Mouse (Mus musculus) limb, embryonic 13.5 days (tissue): Measurements from ENCODE around the gene Klhdc9. TPM values are rescaled to one million over a fixed set of nuclear protein-coding genes. Genes with fewer than 3 reads are reported as not detected.

Experiments
- ATAC-seq: fragments of 200-750 bp; cut with Nextera tagmentation; 2 replicates; pipeline ENCODE4 v1.8.0; 2017; ENCODE audit warnings: low read depth, moderate number of reproducible peaks, moderate TSS enrichment; ENCODE audit not compliant: low FRiP score
- H3K27ac ChIP-seq: fragments of 300-500 bp; sonication (generic); 2 replicates; pipeline ENCODE4 v1.5.1; 2015; ENCODE audit warnings: inconsistent platforms, mild to moderate bottlenecking, moderate library complexity
- H3K27me3 ChIP-seq: fragments of 300-500 bp; sonication (generic); 2 replicates; pipeline ENCODE4 v1.6.1; 2015; ENCODE audit warnings: mild to moderate bottlenecking, inconsistent platforms
- H3K36me3 ChIP-seq: fragments of 300-500 bp; sonication (generic); 2 replicates; pipeline ENCODE4 v1.6.1; 2015; ENCODE audit warnings: inconsistent platforms, mild to moderate bottlenecking, moderate library complexity
- H3K4me1 ChIP-seq: fragments of 300-500 bp; sonication (generic); 2 replicates; pipeline ENCODE4 v1.6.1; 2015; ENCODE audit warnings: inconsistent platforms
- H3K4me2 ChIP-seq: fragments of 300-500 bp; sonication (generic); replicated peaks from 2 replicates; pipeline ENCODE4 v1.6.1; 2015; ENCODE audit warnings: inconsistent platforms, mild to moderate bottlenecking, moderate library complexity
- H3K4me3 ChIP-seq: fragments of 300-500 bp; sonication (generic); 2 replicates; pipeline ENCODE4 v1.5.1; 2015; ENCODE audit warnings: moderate library complexity, mild to moderate bottlenecking, inconsistent platforms
- H3K9ac ChIP-seq: fragments of 300-500 bp; sonication (generic); 2 replicates; pipeline ENCODE4 v1.6.1; 2015; ENCODE audit warnings: mild to moderate bottlenecking, inconsistent platforms
- H3K9me3 ChIP-seq: fragments of 300-500 bp; sonication (generic); 2 replicates; pipeline ENCODE4 v1.6.1; 2016; ENCODE audit warnings: inconsistent platforms
- WGBS: fragments of 180-500 bp; shearing (Covaris S2); methylation state at CpG from one replicate; pipeline ENCODE4 v1.1.7; 2015; 5-methylcytosine and 5-hydroxymethylcytosine counted together
- polyA plus RNA-seq: library from polyadenylated mRNA; unstranded; fragments of >200 nt; fragmentation: Nextera tagmentation; extraction: Ambion mirVana; gene quantifications from 2 replicates; pipeline ENCODE4 v1.2.1, GENCODE M21; 2015

Gene Klhdc9
- 2.2 and 2.3 TPM in 2 replicates for polyA plus RNA-seq

GRCm38 (mm10) chr1:171360656-171361055, at the start of gene Klhdc9:
Klhdc9 (minus strand) TSS chr1:171360798.
- peak within 1 kb of the TSS; percentile 74 for H3K27ac ChIP-seq
- peaks cover 5% of the 10 kb centered on the region; the same call in 1 of the 2 replicates for H3K27me3 ChIP-seq
- peak; percentile 94 for ATAC-seq
- H3K4me3 ChIP-seq, result peak within 1 kb of the TSS; percentile 56
- peak within 1 kb of the TSS; percentile 84 for H3K4me2 ChIP-seq
- peak within 1 kb of the TSS; percentile 78 for H3K9ac ChIP-seq
- under 1% methylated on average over 21 of the region's 21 CpGs for WGBS
- H3K36me3 ChIP-seq, result peaks cover 34% of the 10 kb centered on the region
- peaks cover 7% of the 10 kb centered on the region for H3K9me3 ChIP-seq
- H3K4me1 ChIP-seq, result peaks cover 22% of the 10 kb centered on the region

DNA sequence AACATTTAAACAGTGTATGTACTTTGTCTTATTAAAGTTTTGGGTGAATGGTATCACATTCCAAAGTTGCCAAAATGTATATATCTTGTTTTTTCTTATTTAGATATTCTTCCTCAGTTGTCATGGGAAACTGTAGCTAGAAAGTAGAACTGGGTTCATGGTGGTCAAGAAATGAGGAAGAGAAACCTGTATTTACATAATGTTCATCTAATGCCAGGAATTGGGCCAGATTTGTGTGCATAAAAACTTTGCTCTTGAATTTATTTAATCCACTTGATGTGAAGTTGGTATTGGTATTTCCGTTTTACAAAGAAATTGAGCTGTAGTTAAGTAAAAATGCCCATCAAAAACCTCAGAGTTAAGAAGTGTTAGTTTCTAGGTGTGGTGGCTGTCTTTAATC, 49.6 kb upstream of the Klhdc9 start:
- WGBS, result 90% methylated on average over 1 of the region's 1 CpGs
- H3K4me2 ChIP-seq, result no peak overlapping the region
- no peak for ATAC-seq
- H3K4me3 ChIP-seq, result no peak overlapping the region
- H3K36me3 ChIP-seq, result peaks cover 2% of the 10 kb centered on the region
- H3K4me1 ChIP-seq, result peaks cover 14% of the 10 kb centered on the region
- H3K9ac ChIP-seq, result no peak overlapping the region
- H3K9me3 ChIP-seq, result no peaks in the 10 kb centered on the region
- no peak overlapping the region for H3K27ac ChIP-seq
- H3K27me3 ChIP-seq, result peaks cover 15% of the 10 kb centered on the region; the same call in 1 of the 2 replicates

DNA sequence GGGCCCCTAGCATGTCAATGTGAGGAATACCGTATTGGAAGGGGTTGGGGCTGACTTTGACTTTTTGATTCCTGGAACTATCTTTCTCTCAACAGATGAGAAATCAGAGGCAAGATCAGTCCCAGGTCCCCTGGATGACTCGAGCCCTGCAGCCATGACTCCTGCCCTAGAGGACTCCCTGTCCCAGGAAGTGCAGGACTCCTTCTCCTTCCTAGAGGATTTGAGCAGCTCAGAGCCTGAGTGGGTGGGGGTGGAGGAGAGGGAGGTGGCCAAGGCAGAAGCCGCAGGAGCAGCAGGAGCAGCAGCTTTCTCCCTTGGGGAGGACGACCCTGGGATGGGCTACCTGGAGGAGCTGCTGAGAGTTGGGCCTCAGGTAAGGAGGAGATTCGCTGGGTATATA, 46.7 kb upstream of the Klhdc9 start:
- 80% methylated on average over 4 of the region's 5 CpGs for WGBS
- Histone ChIP-seq H3K9ac (no peak overlapping the region), H3K36me3 (no peaks in the 10 kb centered on the region), H3K4me3 (no peak overlapping the region), H3K27me3 (peaks cover 15% of the 10 kb centered on the region; the same call in 1 of the 2 replicates), H3K27ac (no peak overlapping the region), H3K4me1 (no peaks in the 10 kb centered on the region), H3K4me2 (no peak overlapping the region), H3K9me3 (no peaks in the 10 kb centered on the region)
- no peak for ATAC-seq

DNA sequence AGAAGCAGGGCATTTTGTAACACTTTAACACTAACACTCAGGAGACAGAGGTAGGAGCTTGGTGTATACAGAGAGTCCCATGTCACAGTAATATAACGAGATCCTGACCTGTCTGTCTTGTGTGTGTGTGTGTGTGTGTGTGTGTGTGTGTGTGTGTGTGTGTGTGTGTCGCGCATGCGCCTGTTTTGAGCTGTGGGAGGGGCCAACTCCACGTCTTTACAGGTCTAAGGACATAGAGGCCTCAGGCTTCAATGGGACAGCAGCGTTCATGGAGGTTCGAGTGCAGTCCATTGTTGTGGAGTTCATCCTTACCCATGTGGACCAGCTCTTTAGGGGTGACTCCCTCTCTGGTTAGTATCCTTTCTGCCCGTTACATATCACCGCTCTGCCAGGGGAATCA, 42.4 kb upstream of the Klhdc9 start:
- WGBS, result 72% methylated on average over 9 of the region's 9 CpGs
- no peaks in the 10 kb centered on the region for H3K36me3 ChIP-seq
- no peak overlapping the region for H3K27ac ChIP-seq

DNA sequence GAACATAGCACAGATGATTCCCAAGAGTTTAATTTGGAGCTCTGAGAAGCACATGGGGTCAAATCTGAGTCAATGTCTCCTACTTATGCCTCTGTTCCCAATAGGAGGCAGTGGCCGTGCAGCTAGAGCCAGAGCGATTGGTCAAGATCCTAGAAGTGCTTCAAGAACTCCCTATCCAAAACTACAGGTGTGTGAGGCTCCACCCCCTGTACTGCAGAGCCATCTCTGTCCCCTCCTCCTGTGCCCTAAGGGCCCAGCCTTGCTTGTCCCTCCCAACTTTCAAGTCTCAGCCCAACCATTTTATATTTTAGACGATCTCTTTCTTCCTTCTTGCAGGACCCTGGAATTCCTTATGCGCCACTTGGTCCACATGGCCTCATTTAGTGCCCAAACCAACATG, 41.2 kb upstream of the Klhdc9 start:
- no peak overlapping the region for H3K4me2 ChIP-seq
- ATAC-seq, result no peak
- no peaks in the 10 kb centered on the region for H3K36me3 ChIP-seq
- no peaks in the 10 kb centered on the region for H3K27me3 ChIP-seq
- H3K4me3 ChIP-seq, result no peak overlapping the region
- no peaks in the 10 kb centered on the region for H3K9me3 ChIP-seq
- WGBS, result 69% methylated on average over 4 of the region's 4 CpGs
- no peaks in the 10 kb centered on the region for H3K4me1 ChIP-seq
- H3K27ac ChIP-seq, result no peak overlapping the region
- no peak overlapping the region for H3K9ac ChIP-seq

More for the DNA sequence above, 42.4 kb upstream of the Klhdc9 start:
- Histone ChIP-seq H3K4me3 (no peak overlapping the region), H3K4me1 (no peaks in the 10 kb centered on the region), H3K9ac (no peak overlapping the region), H3K4me2 (no peak overlapping the region), H3K9me3 (no peaks in the 10 kb centered on the region), H3K27me3 (peaks cover 4% of the 10 kb centered on the region; the same call in 1 of the 2 replicates)
- ATAC-seq, result no peak

DNA sequence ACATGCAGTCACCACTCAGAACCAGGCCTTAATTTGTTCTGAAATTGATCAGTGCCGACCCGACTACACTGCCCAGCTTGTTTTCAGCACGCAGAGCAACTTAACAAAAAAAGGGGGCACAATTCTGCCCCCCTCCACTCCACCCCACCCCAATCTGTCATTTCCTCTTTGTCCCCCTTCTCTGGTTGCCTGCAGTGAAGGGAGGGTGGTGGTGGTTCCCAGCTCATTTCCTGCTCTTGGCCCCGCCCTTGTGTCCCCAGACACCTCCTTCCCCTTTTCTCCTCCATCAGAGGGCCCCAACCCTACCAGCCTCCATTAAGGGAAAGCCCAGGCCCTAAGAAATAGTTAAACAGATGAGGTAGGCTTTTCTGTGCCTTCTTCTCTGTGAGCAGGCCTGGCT, 29.5 kb upstream of the Klhdc9 start:
- no peaks in the 10 kb centered on the region for H3K9me3 ChIP-seq
- no peaks in the 10 kb centered on the region for H3K36me3 ChIP-seq
- H3K27me3 ChIP-seq, result no peaks in the 10 kb centered on the region
- H3K4me2 ChIP-seq, result no peak overlapping the region
- H3K9ac ChIP-seq, result no peak overlapping the region
- no peak for ATAC-seq
- H3K4me3 ChIP-seq, result no peak overlapping the region
- WGBS, result 62% methylated on average over 4 of the region's 4 CpGs
- peaks cover 12% of the 10 kb centered on the region for H3K4me1 ChIP-seq
- no peak overlapping the region for H3K27ac ChIP-seq

- Histone ChIP-seq H3K9ac (no peak within 1 kb of the TSS), H3K36me3 (no peaks in the 10 kb centered on the region), H3K4me3 (no peak within 1 kb of the TSS), H3K27me3 (peaks cover 8% of the 10 kb centered on the region), H3K4me2 (no peak within 1 kb of the TSS), H3K27ac (no peak within 1 kb of the TSS), H3K4me1 (peaks cover 12% of the 10 kb centered on the region), H3K9me3 (no peaks in the 10 kb centered on the region)
- WGBS, result 78% methylated on average over 15 of the region's 15 CpGs
- ATAC-seq, result no peak
These were observed 27.9 kb upstream of the Klhdc9 start, which contains the start of gene Arhgap30 for GRCm38 (mm10) chr1:171388376-171389102. Arhgap30 (plus strand) TSS chr1:171388954.

DNA sequence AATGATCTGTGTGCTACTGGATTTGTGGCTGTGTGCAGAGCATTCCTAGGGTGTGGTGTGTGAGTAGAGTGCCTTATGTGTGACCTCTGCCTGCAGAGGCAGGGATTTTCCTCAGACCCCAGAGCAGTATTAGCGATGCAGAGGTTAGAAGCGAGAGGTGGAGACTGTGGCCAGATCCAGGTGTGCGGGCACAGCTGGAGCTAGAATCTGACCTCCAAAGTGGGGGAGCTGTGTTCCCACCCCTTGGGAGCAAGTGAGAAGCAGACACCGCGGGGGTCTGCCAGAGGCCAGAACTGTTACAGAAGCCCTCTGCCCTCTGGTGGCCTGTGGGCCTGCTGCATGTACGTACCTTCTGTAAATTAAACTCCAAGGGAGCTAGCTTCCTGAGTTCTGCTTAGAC, 26.5 kb upstream of the Klhdc9 start:
- Histone ChIP-seq H3K4me3 (no peak overlapping the region), H3K27me3 (peaks cover 18% of the 10 kb centered on the region), H3K9ac (no peak overlapping the region), H3K4me2 (peak overlapping the region; percentile 41; the same call in 1 of the 2 replicates), H3K4me1 (peaks cover 12% of the 10 kb centered on the region), H3K36me3 (no peaks in the 10 kb centered on the region), H3K9me3 (no peaks in the 10 kb centered on the region), H3K27ac (peak overlapping the region; percentile 7; the same call in 1 of the 2 replicates)
- 7% methylated on average over 6 of the region's 6 CpGs for WGBS
- peak; percentile 57 for ATAC-seq

DNA sequence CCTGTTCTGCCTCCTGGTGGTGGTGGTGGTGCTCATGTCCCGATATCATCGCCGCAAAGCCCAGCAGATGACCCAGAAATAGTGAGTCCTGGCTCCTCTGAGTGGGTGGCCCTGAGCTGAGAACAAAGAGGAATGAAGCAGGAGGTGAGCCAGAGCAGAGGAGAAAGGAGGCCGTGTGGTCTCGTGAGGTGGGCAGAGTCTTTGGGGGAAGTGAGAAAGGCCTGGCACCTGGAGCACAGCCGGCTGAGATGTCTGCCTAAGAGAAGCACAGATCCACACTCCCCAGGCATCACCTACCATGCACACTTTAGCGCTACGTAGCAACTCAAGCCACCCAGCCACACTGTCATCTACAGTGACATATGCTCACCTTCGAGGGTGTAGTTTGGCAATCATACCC, 24.6 kb upstream of the Klhdc9 start:
- ATAC-seq, result no peak
- Histone ChIP-seq H3K4me2 (no peak overlapping the region), H3K36me3 (no peaks in the 10 kb centered on the region), H3K4me1 (peaks cover 19% of the 10 kb centered on the region), H3K27ac (no peak overlapping the region), H3K27me3 (peaks cover 35% of the 10 kb centered on the region), H3K9ac (no peak overlapping the region), H3K9me3 (no peaks in the 10 kb centered on the region), H3K4me3 (no peak overlapping the region)
- WGBS, result 75% methylated on average over 9 of the region's 9 CpGs

DNA sequence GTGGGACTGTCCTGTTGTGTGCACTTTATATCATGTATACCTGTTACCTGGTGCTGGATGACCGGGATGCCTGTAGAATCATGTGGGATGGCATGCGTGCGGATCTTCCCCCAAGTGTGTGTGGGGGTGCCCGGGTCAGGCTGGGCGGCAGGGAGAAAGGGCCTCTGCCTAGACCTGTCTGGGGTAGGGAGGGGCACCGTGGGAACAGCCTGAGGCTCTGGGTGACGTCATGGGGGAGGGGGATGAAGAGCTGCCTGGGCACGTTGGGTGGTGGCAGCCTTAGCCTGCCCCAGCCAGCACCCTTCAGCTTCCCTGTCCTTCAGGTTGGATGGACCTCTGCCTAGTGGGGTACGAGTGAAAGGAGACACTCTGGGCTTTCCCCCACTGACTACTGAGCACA, 23.8 kb upstream of the Klhdc9 start:
- no peak for ATAC-seq
- Histone ChIP-seq H3K4me2 (no peak overlapping the region), H3K4me1 (peaks cover 26% of the 10 kb centered on the region), H3K4me3 (no peak overlapping the region), H3K27ac (no peak overlapping the region), H3K36me3 (no peaks in the 10 kb centered on the region), H3K27me3 (peaks cover 43% of the 10 kb centered on the region), H3K9ac (no peak overlapping the region), H3K9me3 (no peaks in the 10 kb centered on the region)
- 63% methylated on average over 9 of the region's 9 CpGs for WGBS

- Histone ChIP-seq H3K4me1 (peaks cover 20% of the 10 kb centered on the region), H3K36me3 (no peaks in the 10 kb centered on the region), H3K4me2 (no peak overlapping the region), H3K4me3 (no peak overlapping the region), H3K9me3 (no peaks in the 10 kb centered on the region), H3K27ac (no peak overlapping the region), H3K27me3 (peaks cover 57% of the 10 kb centered on the region), H3K9ac (no peak overlapping the region)
- no peak for ATAC-seq
- 86% methylated on average over 11 of the region's 11 CpGs for WGBS
These were observed 21.6 kb upstream of the Klhdc9 start for GRCm38 (mm10) chr1:171382096-171382620.

- WGBS, result 8% methylated on average over 31 of the region's 31 CpGs
- Histone ChIP-seq H3K4me1 (peaks cover 20% of the 10 kb centered on the region), H3K36me3 (no peaks in the 10 kb centered on the region), H3K9ac (0 out of 2 replicates have a peak overlapping the region, but pooled peaks have one; percentile 25), H3K27me3 (peaks cover 63% of the 10 kb centered on the region), H3K4me3 (peak overlapping the region; percentile 27), H3K4me2 (peak overlapping the region; percentile 55), H3K27ac (no peak overlapping the region), H3K9me3 (no peaks in the 10 kb centered on the region)
- peak; percentile 34; the same call in 1 of the 2 replicates for ATAC-seq
These were observed 19.5 kb upstream of the Klhdc9 start for GRCm38 (mm10) chr1:171379935-171380599.
